Mouse (Mus musculus) lung, embryonic 14.5 days (tissue): ENCODE data around the gene Gm5737. TPM values are rescaled to one million over a fixed set of nuclear protein-coding genes. Genes with fewer than 3 reads are reported as not detected.
A peak's percentile ranks its signal among the peaks of the same experiment; 100 is the strongest.

Experiments used
- ATAC-seq: fragments of 200-750 bp; cut with Nextera tagmentation; 2 replicates; pipeline ENCODE4 v1.8.0; 2017; ENCODE audit warnings: mild to moderate bottlenecking, moderate TSS enrichment, moderate library complexity; ENCODE audit not compliant: insufficient read depth
- DNase-seq: peaks from one replicate; pipeline ENCODE4 v3.0.0-alpha.2; 2015
- H3K27ac ChIP-seq: fragments of 300-500 bp; sonication (generic); 2 replicates; pipeline ENCODE4 v1.5.1; 2014; ENCODE audit warnings: low read depth, mild to moderate bottlenecking, moderate library complexity
- H3K27me3 ChIP-seq: fragments of 300-500 bp; sonication (generic); 2 replicates; pipeline ENCODE4 v1.6.1; 2014; ENCODE audit warnings: low read length, control low read depth; ENCODE audit not compliant: insufficient read depth
- H3K36me3 ChIP-seq: fragments of 300-500 bp; sonication (generic); 2 replicates; pipeline ENCODE4 v1.6.1; 2014; ENCODE audit warnings: control low read depth; ENCODE audit not compliant: insufficient read depth
- H3K4me1 ChIP-seq: fragments of 300-500 bp; sonication (generic); 2 replicates; pipeline ENCODE4 v1.6.1; 2014; ENCODE audit warnings: antibody characterized with exemption, control low read depth; ENCODE audit not compliant: insufficient read depth
- H3K4me2 ChIP-seq: fragments of 300-500 bp; sonication (generic); 2 replicates; pipeline ENCODE4 v1.6.1; 2014; ENCODE audit warnings: mild to moderate bottlenecking
- H3K4me3 ChIP-seq: fragments of 300-500 bp; sonication (generic); 2 replicates; pipeline ENCODE4 v1.5.1; 2014; ENCODE audit warnings: low read depth, low read length
- H3K9ac ChIP-seq: fragments of 300-500 bp; sonication (generic); 2 replicates; pipeline ENCODE4 v1.6.1; 2014
- H3K9me3 ChIP-seq: fragments of 300-500 bp; sonication (generic); 2 replicates; pipeline ENCODE4 v1.6.1; 2016; ENCODE audit warnings: low read depth, low read length, control low read depth
- CTCF ChIP-seq: IDR thresholded peaks from 2 replicates; pipeline ENCODE4 v1.5.1; 2016; ENCODE audit warnings: antibody characterized with exemption, low read depth
- whole genome bisulfite sequencing: fragments of 180-500 bp; shearing (Covaris S2); extraction: QIAGEN DNeasy Blood & Tissue Kit; methylation state at CpG from one replicate; pipeline ENCODE4 v1.1.7; 2014; 5-methylcytosine and 5-hydroxymethylcytosine counted together
- polyA plus RNA-seq: library from polyadenylated mRNA; unstranded; fragments of >200 nt; fragmentation: Nextera tagmentation; extraction: Ambion mirVana; gene quantifications from 2 replicates; pipeline ENCODE4 v1.2.1, GENCODE M21; 2014

Gm5737 gene
- not detected in 2 replicates for polyA plus RNA-seq

DNA sequence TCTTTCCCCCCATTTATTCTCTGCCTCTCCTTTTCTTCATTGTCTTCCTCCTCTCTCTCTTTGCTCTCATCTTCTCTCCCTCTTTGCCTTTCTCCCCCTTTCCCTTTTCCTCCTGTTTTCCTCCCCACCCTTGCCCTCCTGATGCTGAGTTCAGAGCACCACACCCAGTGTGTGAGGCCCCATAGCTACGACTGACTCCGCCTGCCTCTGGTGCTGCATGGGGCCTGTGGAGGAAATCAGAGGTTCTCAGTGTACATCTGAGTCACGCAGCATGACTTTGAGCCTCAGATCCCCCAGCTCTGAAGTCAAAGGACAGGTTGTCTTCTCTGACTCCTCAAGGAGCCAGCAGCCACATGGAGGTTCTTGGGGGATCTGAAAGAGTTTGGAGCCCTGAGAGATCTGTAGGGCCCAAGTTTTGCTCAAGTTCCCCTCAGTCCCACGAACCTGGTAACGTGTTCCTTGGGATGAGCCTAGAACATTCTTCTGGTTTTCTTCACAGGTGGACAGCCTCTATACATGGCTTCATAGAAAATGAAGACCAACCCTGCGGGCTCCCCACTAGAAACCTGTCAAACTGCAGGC, at the start of gene Gm5737:
TSS of gene Gm5737 (plus strand) at position 532 of the 582 bp plus-strand sequence.
- Histone ChIP-seq H3K27ac (no peak within 1 kb of the TSS), H3K36me3 (no peaks in the 10 kb centered on the region), H3K9ac (no peak within 1 kb of the TSS), H3K27me3 (peaks cover 5% of the 10 kb centered on the region; the same call in 1 of the 2 replicates), H3K4me3 (no peak within 1 kb of the TSS), H3K4me1 (no peaks in the 10 kb centered on the region), H3K9me3 (no peaks in the 10 kb centered on the region), H3K4me2 (no peak within 1 kb of the TSS)
- no peak for ATAC-seq
- WGBS: 82% methylated on average over 6 of the region's 6 CpGs
- no peak for TF ChIP-seq CTCF
- no peak for DNase-seq

GRCm38 (mm10) chr7:120767369-120767768, 44.8 kb upstream of the Gm5737 start:
- no peak for TF ChIP-seq CTCF
- Histone ChIP-seq H3K27ac (no peak overlapping the region), H3K4me3 (no peak overlapping the region), H3K9ac (no peak overlapping the region), H3K9me3 (no peaks in the 10 kb centered on the region), H3K4me1 (no peaks in the 10 kb centered on the region), H3K4me2 (no peak overlapping the region), H3K27me3 (no peaks in the 10 kb centered on the region), H3K36me3 (no peaks in the 10 kb centered on the region)
- DNase-seq: no peak
- ATAC-seq: no peak
- WGBS: 10% methylated on average over 1 of the region's 1 CpGs

DNA sequence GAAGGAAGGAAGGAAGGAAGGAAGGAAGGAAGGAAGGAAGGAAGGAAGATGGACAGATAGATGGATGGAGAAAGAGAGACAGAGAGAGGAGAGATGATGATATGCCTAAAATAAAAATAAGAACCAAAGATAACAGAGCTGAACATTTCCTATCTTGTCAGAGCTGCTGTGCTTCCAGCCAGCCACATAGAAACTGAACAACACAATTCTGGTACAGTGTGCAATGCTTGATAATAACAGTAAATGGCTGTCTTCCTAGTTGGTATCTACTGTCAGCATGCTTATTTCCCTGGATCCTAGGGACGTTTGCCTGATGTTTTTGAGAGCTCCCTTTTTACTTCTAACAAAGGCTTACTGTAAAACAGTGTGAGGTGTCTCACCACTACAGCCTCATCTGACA, 40.8 kb upstream of the Gm5737 start:
- no peak for TF ChIP-seq CTCF
- 41% methylated on average over 1 of the region's 1 CpGs for WGBS
- Histone ChIP-seq H3K4me3 (no peak overlapping the region), H3K4me1 (no peaks in the 10 kb centered on the region), H3K27ac (no peak overlapping the region), H3K4me2 (no peak overlapping the region), H3K27me3 (no peaks in the 10 kb centered on the region), H3K9me3 (no peaks in the 10 kb centered on the region), H3K9ac (no peak overlapping the region), H3K36me3 (no peaks in the 10 kb centered on the region)
- DNase-seq: no peak
- no peak for ATAC-seq

- no peaks in the 10 kb centered on the region for H3K4me1 ChIP-seq
- no peak overlapping the region for H3K9ac ChIP-seq
- WGBS: 36% methylated on average over 2 of the region's 2 CpGs
- H3K36me3 ChIP-seq: no peaks in the 10 kb centered on the region
- H3K27me3 ChIP-seq: no peaks in the 10 kb centered on the region
- H3K9me3 ChIP-seq: no peaks in the 10 kb centered on the region
- no peak for DNase-seq
- TF ChIP-seq CTCF: no peak
- H3K27ac ChIP-seq: no peak overlapping the region
- no peak overlapping the region for H3K4me3 ChIP-seq
- H3K4me2 ChIP-seq: no peak overlapping the region
- no peak for ATAC-seq
Measured at GRCm38 (mm10) chr7:120778012-120778411, 34.2 kb upstream of the Gm5737 start.

DNA sequence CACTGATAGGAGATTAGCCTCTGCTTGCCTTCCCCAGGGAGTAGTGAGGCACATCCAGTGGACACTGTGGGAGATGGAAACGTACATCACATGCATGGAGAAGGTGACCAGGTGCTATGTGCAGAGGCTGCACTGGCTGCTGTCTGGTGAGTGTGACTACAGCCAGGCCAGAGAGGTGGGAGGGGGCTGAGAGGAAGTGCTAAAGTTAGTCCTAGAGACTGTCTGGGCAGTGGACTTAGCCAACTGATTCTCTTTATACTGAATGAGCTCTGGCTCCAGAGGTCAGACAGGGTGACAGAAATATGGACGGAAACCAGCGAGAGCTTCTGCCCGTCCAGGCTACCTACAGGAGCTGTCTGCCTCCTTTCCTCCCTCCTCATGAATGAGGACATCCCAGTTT, 16.6 kb upstream of the Gm5737 start:
- DNase-seq: no peak
- Histone ChIP-seq H3K36me3 (no peaks in the 10 kb centered on the region), H3K4me3 (no peak overlapping the region), H3K27ac (no peak overlapping the region), H3K4me2 (no peak overlapping the region), H3K27me3 (no peaks in the 10 kb centered on the region), H3K9ac (no peak overlapping the region), H3K4me1 (no peaks in the 10 kb centered on the region), H3K9me3 (no peaks in the 10 kb centered on the region)
- no peak for ATAC-seq
- no peak for TF ChIP-seq CTCF
- WGBS: 58% methylated on average over 4 of the region's 4 CpGs

GRCm38 (mm10) chr7:120796369-120796768, 15.8 kb upstream of the Gm5737 start:
- 74% methylated on average over 3 of the region's 3 CpGs for WGBS
- no peaks in the 10 kb centered on the region for H3K4me1 ChIP-seq
- H3K9me3 ChIP-seq: no peaks in the 10 kb centered on the region
- H3K27me3 ChIP-seq: no peaks in the 10 kb centered on the region
- no peak for TF ChIP-seq CTCF
- H3K4me2 ChIP-seq: no peak overlapping the region
- DNase-seq: no peak
- H3K36me3 ChIP-seq: no peaks in the 10 kb centered on the region
- H3K4me3 ChIP-seq: no peak overlapping the region
- no peak overlapping the region for H3K27ac ChIP-seq
- no peak overlapping the region for H3K9ac ChIP-seq
- no peak for ATAC-seq

DNA sequence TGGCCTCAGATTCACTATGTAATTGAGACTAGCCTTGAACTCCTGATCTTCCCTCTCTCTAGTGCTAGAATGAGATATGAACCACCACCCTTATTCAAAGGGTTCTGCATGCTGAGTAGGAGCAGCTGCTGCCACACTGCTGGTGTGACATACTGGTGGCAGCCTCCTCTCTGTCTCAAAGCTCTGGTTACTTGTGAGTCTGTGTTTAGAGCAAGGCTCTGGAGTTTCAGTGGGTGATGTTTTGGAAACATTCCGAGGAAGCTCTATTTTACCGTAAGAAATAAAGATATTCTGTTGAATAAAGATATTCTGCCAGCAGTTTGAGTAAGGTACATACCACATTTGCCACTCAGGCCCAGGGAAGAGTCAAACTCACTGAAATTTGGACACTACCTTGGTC, 8.9 kb upstream of the Gm5737 start:
- H3K27me3 ChIP-seq: no peaks in the 10 kb centered on the region
- H3K9me3 ChIP-seq: no peaks in the 10 kb centered on the region
- 88% methylated on average over 2 of the region's 2 CpGs for WGBS
- no peak overlapping the region for H3K4me2 ChIP-seq
- H3K4me1 ChIP-seq: no peaks in the 10 kb centered on the region
- H3K36me3 ChIP-seq: no peaks in the 10 kb centered on the region
- H3K9ac ChIP-seq: no peak overlapping the region
- DNase-seq: no peak
- no peak overlapping the region for H3K27ac ChIP-seq
- TF ChIP-seq CTCF: no peak
- H3K4me3 ChIP-seq: no peak overlapping the region
- no peak for ATAC-seq

DNA sequence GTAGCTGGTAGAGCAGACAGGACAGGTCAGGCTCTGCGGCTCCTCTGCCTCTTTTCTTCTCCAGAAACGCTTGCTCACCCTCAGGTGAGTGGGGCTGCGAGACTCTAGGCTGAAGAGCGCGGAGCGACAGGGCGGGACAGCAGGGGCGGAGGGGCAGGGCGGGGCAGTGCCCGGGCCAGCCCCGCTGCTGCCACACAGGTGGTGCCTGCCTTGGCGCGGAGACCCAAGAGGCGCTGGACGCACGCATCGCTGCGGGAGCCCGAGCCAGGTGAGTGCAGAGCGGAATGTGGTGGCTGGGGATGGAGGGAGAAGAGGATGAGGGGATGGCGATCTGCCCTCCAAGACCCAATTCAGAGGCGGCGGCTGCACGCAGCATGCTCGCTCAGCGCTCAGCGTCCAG, 2.5 kb upstream of the Gm5737 start:
- Histone ChIP-seq H3K9ac (no peak overlapping the region), H3K27ac (no peak overlapping the region), H3K4me2 (peak overlapping the region; percentile 55), H3K4me3 (peak overlapping the region; percentile 20; the same call in 1 of the 2 replicates), H3K27me3 (peaks cover 5% of the 10 kb centered on the region; the same call in 1 of the 2 replicates), H3K9me3 (no peaks in the 10 kb centered on the region), H3K36me3 (no peaks in the 10 kb centered on the region), H3K4me1 (no peaks in the 10 kb centered on the region)
- no peak for TF ChIP-seq CTCF
- DNase-seq: peak; percentile 3
- 0 out of 2 replicates have a peak, but pooled peaks have one; percentile 38 for ATAC-seq
- 4% methylated on average over 22 of the region's 27 CpGs for WGBS
